14 mouse cellular contexts compared by ENCODE assay signal in genomic region chr3:65925058-65925740, GRCm38 (mm10). TPM values are rescaled to one million over a fixed set of nuclear protein-coding genes. Genes with fewer than 3 reads are reported as not detected.
A peak's percentile ranks its signal among the peaks of the same experiment; 100 is the strongest.
DNase-seq lines count a peak whose midpoint lies in the region; ATAC-seq lines count a peak whose summit lies in the region.
"Had no signal": no experiment of that assay in that cellular context is flagged by ENCODE, and none has a peak within 500 bp of the region (broad histone marks: within the 10 kb centered on the region; RNA-seq: fewer than 3 reads in every experiment).

No protein-coding gene starts in this region.

- DNase-seq in adrenal gland, adult 2 months = peak; percentile 67
- no peak for DNase-seq in adrenal gland, postnatal 25 days
- DNase-seq in kidney, postnatal 36 days = peak; percentile 47 to 60
- no peak for DNase-seq in kidney, postnatal 4 days
- DNase-seq in c-Kit-positive CD71-positive TER-119-positive erythroid progenitor cells, embryonic 14.5 days (ENCODE audit: low spot score) = peak; percentile 43
- no peak for DNase-seq in thymus, postnatal 36 days
- no peak for DNase-seq in urinary bladder, postnatal 36 days (ENCODE audit: low spot score in 2 of 2)
- DNase-seq: B cell, adult 2 months; cerebellum, adult 18-20 months; gastrocnemius, postnatal 10 days; heart, postnatal 10 days; retina, postnatal 1 day; thymus, adult 2 months had no signal

- ATAC-seq in megakaryocyte-erythroid progenitor cell, adult 5-6 weeks (replicated peaks; ENCODE audit: low FRiP score, low TSS enrichment, poor library complexity, severe bottlenecking) = peak; percentile 69

RNA-seq across cellular contexts. Expression of gene Ccnl1, which starts 32.9 kb away (rescaled TPM):
- total RNA-seq in adrenal gland, adult 2 months (2021) = 100 to 1,000 TPM in 1 of 2 experiments, 10 to 100 TPM in 1; 65.8 to 125 TPM
- 120 and 136 TPM in 2 replicates for polyA plus RNA-seq in adrenal gland, adult 2 months (2012; rRNA removed)
- total RNA-seq in adrenal gland, postnatal 25 days (2021) = 97.6 and 105 TPM in 2 replicates
- total RNA-seq in megakaryocyte-erythroid progenitor cell, adult 5-6 weeks (2014; fragmentation: Nextera tagmentation) = 135 and 170 TPM in 2 replicates
- total RNA-seq in megakaryocyte-erythroid progenitor cell, adult 5-6 weeks (2017) = 347 and 372 TPM in 2 replicates

Comparison
In these comparisons a context has a peak if more than half of its experiments do, and no peak if none do; other contexts are left out.
1. DNase-seq: peak in adrenal gland, adult 2 months (single experiment), kidney, postnatal 36 days (2 of 2) and c-Kit-positive CD71-positive TER-119-positive erythroid progenitor cells, embryonic 14.5 days (single experiment); none in adrenal gland, postnatal 25 days (single experiment), kidney, postnatal 4 days (0 of 2), thymus, postnatal 36 days (0 of 2) and urinary bladder, postnatal 36 days (0 of 2).